Mouse (Mus musculus): ENCODE measurements around the gene Cd177. TPM values are rescaled to one million over a fixed set of nuclear protein-coding genes. Genes with fewer than 3 reads are reported as not detected.
"Not testable (repeated sequence)": the region's sequence is repeated elsewhere in the genome, so short reads cannot be mapped to it uniquely, and the experiment has no call there.

Cd177 gene
- 1.9 to 6.7 TPM (median 5.2 TPM) in 3 replicates for total RNA-seq (2017)

DNA sequence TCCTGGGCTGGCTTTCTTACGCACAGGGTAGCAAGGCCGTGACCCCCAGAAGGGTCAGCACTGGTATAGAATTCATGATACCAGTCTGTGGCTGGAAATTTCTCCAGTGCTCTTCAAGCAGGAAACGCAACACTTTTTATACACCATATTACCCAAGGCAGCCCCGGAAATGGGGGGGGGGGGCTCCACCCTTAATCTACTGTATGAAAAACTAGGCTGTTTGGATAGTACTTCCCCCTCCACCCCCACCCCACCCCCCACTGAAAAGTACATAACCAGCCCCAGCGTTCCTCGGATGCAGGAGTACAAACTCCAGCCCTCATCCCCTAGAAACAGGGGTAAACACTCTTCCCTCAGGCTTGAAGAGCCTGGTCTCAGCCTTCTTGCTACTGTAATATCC, at the start of gene Cd177:
Cd177 (minus strand) TSS at position 101 of the 400 bp plus-strand sequence.
- ATAC-seq (replicated peaks; ENCODE audit: insufficient number of reproducible peaks, low FRiP score, low TSS enrichment, poor library complexity, severe bottlenecking) = no peak

DNA sequence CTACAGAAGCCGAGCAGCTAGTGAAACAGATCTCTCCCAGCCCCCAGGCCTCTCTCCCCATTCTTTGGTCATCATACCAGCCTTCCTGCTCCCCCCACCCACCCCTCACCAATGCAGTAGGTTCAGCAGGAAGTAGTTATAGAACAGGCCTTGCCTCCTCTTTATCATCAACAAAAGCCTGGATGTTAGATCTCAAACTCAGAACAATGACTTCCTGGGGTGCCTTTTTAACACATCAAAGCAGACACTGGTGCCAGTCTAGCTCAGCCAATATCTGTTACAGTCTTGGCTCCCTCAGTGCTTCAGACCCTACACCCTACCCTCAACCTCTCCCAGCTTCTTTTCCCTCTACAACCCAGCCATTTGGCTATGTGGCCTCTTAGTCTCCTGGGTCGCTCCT, 48.9 kb upstream of the Cd177 start:
- no peak for ATAC-seq (replicated peaks; ENCODE audit: insufficient number of reproducible peaks, low FRiP score, low TSS enrichment, poor library complexity, severe bottlenecking)

DNA sequence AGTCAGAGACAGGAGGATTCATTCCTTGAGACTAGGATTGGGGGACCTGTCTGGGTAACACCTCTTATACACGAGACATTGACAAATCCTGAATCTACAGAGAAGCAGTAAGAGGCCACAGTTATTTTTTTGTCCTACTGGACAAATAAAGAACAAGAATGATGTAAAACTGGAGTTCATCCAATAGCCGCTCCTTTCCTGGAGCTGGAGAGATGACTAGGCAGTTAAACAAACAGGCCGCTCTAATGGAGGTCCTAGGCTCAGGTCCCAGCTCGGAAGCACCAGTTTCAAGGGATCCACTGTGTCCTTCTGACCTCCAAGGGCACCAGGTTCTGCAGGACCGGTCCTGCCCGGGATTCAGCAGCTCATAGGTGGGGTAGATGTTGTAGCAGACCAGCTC, 44.7 kb upstream of the Cd177 start:
- no peak for ATAC-seq (replicated peaks; ENCODE audit: insufficient number of reproducible peaks, low FRiP score, low TSS enrichment, poor library complexity, severe bottlenecking)

DNA sequence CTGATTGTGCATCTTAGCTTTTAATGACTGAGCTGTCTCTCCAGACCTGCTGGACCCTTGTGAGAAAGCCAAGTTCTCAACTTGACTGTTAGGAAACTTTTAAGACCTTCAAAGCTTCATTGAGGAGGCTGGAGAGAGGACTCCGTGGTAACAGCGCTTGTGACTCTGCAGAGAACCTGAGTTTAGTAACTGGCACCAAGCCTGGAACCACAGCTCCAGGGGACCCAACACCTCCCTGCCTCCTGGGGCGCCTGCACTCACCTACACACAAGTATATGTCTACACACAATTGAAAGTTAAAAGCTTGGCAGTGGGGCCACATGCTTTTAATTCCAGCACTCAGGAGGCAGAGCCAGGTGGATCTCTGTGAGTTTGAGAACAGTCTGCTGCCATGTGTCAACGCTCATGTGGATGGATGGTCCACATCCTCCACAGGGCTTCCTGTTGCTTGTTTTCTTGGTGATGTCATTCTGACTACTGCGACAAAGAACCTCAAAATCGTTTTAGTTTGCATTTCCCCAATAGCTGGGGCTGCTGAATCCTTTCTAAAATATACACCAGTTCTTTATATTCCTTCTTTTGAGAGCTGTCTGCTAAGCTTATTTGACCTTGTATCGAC, 42.1 kb upstream of the Cd177 start:
- no peak for ATAC-seq (replicated peaks; ENCODE audit: insufficient number of reproducible peaks, low FRiP score, low TSS enrichment, poor library complexity, severe bottlenecking)

DNA sequence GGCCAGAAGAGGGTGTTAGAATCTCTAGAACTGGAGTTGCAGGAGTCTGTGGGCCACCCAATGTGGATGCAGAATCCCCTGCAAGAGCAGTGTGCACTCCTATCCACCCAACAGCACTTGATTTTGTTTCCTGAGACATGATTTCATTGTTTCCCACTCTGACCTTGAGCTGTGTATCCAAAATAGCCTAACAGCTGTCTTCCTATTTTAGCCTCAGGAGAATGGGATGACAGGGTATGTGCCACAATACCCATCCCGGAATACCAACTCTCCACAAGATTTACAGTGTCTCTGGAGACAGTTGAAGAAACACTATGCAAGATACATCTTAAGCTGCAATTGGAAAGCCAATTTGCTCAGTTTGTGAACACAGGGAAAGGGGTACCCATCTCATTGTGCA, 37.8 kb upstream of the Cd177 start:
- ATAC-seq (replicated peaks; ENCODE audit: insufficient number of reproducible peaks, low FRiP score, low TSS enrichment, poor library complexity, severe bottlenecking) = no peak

DNA sequence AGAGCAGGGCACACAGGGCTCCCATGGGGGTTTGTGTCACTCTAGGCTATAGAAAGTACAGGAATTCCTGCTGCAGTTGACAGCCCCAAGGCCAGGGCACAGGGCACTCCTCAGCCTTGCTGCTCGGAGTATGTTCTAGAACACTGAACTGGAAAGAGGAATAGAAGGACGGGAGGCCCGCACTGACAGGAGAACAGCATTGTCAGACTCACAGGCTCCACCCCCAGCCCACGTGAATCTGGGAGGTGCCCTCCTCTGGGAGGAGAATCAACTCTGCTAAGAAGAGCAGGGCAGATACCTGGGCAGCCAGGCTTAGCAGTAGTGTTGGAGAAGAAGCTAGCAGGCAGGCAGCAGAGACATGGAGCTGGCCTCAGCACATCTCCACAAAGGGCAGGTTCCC, 16.8 kb upstream of the Cd177 start, which contains the start of gene Ceacam10:
Ceacam10 (plus strand) TSS at position 289 of the 400 bp plus-strand sequence.
- ATAC-seq (replicated peaks; ENCODE audit: insufficient number of reproducible peaks, low FRiP score, low TSS enrichment, poor library complexity, severe bottlenecking) = peak; percentile 45; the same call in 1 of the 2 replicates

DNA sequence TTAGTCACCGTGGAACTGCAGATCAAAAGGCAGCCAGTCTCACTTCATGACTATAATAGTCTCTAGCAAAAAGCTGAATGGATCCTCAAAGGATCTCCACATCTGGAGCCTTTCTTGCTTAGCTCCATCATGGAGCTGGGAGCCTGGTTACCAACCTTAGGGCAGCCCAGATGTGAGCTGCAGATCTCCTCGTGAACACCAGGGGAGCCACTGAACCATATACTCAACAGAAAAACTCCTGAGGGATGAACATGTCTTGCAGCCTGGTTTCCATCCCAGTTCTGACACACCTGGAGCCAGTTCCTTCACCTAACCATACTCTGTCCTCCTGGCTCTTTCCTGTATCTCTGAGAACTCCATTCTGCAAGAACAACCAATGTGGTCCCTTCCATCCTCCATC, 16.0 kb upstream of the Cd177 start:
- ATAC-seq (replicated peaks; ENCODE audit: insufficient number of reproducible peaks, low FRiP score, low TSS enrichment, poor library complexity, severe bottlenecking) = no peak

DNA sequence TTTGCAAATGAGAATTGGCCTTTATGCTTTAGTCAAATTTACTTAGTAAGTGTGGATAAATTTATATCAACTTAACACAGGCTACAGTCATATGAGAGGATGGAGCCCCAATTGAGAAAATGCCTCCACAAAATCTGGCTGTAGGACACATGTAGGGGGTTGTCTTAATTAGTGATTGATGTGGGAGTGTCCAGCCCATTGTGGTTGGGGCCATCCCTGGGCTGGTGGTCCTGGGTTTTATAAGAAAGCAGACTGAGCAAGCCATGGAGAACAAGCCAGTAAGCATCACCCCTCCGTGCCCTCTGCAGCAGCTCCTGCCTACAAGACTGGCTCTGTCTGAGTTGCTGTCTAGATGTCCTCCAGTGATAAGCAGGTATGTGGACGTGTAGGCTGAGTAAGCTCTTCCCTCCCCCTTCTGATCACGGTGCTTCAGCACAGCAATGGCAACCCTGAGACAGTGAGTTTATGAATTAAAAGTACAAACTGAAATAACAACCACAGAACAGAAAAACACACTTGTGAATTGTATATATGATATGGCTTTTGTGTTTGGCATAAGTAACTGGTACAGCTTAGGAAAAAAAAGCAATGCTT, 13.9 kb upstream of the Cd177 start:
- ATAC-seq (replicated peaks; ENCODE audit: insufficient number of reproducible peaks, low FRiP score, low TSS enrichment, poor library complexity, severe bottlenecking) = no peak

DNA sequence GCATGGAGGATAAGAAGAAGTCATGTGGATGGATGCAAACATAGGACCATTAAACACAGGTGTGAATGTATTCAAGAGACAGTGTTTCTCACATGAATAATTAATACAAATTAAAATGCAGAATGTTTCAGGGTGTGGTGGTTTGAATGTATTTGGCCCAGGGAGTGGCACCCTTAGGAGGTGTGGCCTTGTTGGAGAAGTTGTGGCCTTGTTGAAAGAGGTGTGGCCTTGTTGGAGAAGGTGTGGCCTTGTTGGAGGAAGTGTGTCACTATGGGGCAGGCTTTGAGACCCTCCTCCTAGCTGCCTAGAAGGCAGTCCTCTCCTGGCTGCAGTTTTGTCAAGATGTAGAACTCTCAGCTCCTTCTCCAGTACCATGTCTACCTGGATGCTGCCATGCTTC, 11.2 kb upstream of the Cd177 start:
- ATAC-seq (replicated peaks; ENCODE audit: insufficient number of reproducible peaks, low FRiP score, low TSS enrichment, poor library complexity, severe bottlenecking) = no peak

DNA sequence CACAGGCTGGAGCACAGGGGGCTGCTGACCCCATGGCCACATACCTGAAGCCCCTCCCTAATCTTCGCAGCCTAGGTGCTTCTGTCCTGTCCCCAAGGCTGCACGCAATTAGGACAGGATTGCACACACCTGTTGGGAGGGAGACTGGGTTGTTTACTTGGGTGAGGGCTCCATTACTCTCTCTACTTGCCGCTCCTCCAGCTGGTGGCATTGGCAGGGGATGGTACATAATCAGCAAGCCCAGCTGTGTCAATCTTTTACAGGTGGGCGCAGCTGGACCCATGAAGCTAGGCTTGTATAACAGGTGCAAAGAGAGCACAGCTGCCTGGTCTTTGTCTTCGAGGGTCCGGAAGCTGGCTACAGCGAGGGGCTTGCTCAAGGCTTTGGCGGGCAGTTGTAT, 2.5 kb upstream of the Cd177 start:
- no peak for ATAC-seq (replicated peaks; ENCODE audit: insufficient number of reproducible peaks, low FRiP score, low TSS enrichment, poor library complexity, severe bottlenecking)

DNA sequence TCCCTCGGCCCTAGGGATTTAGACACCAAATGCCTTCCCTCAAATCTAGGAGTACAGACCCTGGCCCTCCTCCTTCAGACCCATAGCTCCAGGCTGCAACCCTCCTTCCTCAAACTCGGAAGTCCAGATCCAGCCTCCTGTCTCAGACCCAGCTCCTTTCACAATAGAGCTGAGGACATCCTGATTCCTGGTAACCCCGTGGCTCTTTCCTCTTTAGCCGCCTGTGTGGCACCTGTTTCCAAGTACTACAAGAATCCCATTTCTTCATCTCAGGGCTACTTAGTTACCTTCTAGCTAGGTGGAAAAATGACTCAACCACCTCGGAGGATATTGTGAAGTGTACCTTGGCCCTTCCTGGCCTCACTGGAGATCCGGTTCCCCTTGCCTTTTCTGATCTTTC, 1.1 kb upstream of the Cd177 start:
- ATAC-seq (replicated peaks; ENCODE audit: insufficient number of reproducible peaks, low FRiP score, low TSS enrichment, poor library complexity, severe bottlenecking) = no peak

DNA sequence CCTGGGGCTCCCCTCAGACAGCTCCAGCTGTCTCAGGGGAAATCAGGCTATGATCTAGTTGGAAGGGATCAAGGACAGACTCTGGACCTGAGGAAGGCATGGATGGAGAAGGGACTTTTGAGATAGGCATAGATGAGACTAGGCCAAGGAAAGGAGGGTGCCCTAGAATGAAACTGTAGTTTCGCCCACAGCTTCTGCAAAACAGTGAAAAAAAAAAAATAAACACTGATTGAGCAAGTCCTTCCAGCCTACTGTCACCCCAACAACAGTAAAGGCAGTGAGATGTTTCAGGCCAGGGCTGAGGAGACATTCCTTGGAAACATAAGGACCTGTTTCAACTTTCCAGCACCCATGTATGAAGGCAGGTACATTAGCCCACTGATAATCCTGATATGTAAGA, 1.6 kb downstream of the Cd177 start:
- ATAC-seq (replicated peaks; ENCODE audit: insufficient number of reproducible peaks, low FRiP score, low TSS enrichment, poor library complexity, severe bottlenecking) = 0 out of 2 replicates have a peak, but pooled peaks have one; percentile 42

DNA sequence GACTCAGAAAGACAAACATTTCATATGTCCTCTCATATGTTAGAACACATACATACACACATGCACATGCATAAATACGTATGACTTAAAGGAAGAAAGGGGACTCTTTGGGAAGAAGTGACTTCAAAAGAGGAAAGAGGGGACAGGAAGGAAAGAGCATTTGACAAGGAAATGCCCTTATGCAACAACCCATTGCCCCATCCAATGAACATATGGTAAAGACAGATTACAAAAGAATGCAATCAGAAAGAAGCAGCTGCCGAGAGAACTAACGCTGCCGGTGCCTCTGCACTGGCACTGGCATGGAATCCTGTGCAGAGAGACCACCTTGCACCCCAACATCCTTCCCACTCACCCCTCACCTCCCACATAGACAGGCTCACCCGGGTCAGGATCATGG, 6.6 kb downstream of the Cd177 start:
- ATAC-seq (replicated peaks; ENCODE audit: insufficient number of reproducible peaks, low FRiP score, low TSS enrichment, poor library complexity, severe bottlenecking) = no peak

DNA sequence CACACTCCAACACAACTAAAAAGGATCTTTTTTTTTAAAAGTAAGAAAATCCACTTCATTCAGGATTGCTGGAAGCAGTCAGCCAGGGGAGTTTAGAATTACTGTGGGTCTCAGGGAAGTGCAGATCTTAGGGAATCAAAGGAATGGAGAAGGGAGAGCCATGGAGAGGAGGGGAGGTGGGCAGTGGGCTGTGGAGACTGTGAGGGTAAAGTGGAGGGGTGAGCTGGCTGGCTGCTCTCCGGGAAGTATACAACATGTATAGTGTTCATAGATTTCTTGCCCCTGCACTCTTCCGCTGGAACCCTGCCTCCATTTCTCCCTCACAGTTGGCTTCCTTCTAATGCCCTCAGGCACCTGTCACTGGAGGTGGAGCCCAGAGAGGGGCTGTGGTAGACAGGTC, 8.5 kb downstream of the Cd177 start:
- ATAC-seq (replicated peaks; ENCODE audit: insufficient number of reproducible peaks, low FRiP score, low TSS enrichment, poor library complexity, severe bottlenecking) = no peak

DNA sequence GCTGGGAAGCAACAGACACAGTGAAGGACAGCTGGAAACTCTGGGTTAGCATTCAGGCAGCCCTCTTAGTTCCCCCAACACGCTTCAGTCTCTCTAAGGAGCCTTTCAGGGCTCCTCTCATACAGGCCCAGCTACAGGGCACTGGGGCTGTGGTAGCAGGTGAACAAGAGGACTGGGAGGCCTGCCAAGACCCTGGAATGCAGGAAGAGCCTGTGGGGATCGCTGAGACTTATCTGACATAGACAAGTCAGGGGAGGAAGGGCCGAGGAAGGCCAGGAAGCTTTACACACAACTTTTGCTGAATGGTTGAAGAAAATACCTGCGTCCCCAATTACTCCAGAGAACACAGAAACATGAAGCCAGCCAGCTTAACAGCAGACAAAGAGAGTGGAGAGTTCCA, 9.4 kb downstream of the Cd177 start:
- ATAC-seq (replicated peaks; ENCODE audit: insufficient number of reproducible peaks, low FRiP score, low TSS enrichment, poor library complexity, severe bottlenecking) = no peak

DNA sequence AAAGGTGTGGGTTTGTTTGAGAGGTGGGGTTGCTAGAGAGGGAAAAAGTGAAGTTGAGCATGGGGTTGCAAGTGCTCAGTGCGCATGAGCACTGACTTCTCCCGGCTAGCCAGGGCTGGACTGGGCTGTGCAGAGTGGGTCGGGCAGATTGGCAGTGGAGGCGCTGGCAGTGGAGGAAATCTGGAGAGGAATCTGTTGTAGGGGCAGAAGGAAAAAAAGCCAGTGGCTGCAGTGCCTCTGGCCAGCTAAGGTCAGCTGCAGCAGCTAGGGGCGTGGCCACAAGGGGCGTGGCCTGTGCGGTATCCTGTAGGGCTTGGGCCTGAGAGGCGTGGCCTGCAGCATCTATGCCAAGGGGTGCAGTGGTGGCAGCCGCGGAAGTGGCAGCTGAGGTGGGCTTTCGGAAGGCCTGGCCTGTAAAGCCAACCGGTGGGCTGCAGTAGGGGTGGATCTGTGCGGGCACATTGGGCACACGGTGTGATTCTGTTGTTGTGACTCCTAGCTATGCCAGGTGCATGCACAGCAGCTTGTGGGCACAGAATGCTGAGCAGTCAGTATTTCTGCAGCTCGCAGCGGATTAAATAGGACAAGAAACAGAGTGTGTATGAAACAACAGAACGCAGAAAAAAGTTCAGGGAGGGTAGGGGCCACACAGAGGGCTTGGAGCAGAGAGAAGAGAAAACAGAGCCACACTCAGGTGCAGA, 24.0 kb downstream of the Cd177 start:
- ATAC-seq (replicated peaks; ENCODE audit: insufficient number of reproducible peaks, low FRiP score, low TSS enrichment, poor library complexity, severe bottlenecking) = peak; percentile 53

DNA sequence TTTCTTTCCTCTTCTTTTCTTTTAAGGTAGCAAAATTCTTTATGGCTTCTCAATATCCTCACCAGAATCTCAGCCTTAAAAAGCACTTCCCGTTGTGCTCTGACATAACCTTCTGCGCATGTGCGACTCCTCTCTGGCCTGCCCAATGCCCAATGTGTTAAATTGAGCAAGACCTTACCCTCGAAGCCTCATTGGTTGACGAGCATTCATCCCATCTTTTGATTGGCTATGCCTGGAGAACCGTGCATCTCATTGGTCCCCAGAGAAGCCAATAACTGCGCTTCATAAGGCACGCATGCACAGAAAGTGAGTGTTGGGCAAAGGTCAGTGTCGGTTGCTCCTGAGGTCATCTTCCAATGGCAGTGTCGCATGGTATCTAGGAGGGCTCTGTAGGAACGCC, 33.3 kb downstream of the Cd177 start, which contains the start of gene Gm4763:
Gm4763 (minus strand) TSS at position 101 of the 400 bp plus-strand sequence.
- ATAC-seq (replicated peaks; ENCODE audit: insufficient number of reproducible peaks, low FRiP score, low TSS enrichment, poor library complexity, severe bottlenecking) = not testable (repeated sequence)

DNA sequence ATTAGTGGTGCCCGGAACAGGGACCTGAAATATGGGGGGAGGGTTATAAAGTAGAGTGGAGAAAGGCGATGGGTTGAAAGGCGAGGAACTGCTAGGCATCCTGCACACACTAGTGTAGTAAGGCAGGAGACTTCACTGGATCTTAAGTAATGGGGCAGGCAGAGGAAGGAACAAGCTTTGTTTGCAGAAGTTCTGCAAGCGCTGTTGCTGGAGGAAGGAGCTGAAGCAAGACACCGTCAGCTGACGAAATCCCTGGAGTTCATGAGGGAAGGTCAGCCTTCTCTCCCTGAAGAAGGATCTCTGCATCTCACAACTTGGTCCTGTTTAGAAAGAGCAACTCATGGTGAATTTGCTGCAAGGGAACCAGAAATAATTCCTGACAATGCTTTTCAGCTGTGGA, 45.1 kb downstream of the Cd177 start:
- ATAC-seq (replicated peaks; ENCODE audit: insufficient number of reproducible peaks, low FRiP score, low TSS enrichment, poor library complexity, severe bottlenecking) = peak; percentile 66

DNA sequence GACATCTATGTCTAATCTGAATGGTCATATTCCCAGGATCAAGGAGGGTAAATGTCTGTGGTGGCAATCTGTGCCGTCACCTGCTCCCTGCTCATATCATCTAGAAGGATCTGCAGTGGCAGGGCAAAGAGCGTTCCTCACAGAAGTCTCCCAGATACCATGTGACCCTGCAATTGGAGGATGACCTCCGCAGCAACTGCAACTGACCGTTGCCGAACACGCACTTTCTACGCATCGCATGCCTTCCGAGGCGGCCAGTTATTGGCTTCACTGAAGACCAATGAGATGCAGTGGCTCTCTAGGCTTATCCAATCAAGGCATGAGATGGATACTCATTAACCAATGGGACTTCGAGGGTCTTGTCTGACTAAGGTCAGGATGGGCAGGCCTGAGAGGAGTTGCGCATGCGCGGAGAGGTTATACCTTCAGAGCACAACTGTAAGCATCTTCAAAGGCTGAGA, 51.2 kb downstream of the Cd177 start, which contains the start of gene BC049730:
BC049730 (plus strand) TSS at position 411 of the 461 bp plus-strand sequence.
- ATAC-seq (replicated peaks; ENCODE audit: insufficient number of reproducible peaks, low FRiP score, low TSS enrichment, poor library complexity, severe bottlenecking) = no peak

DNA sequence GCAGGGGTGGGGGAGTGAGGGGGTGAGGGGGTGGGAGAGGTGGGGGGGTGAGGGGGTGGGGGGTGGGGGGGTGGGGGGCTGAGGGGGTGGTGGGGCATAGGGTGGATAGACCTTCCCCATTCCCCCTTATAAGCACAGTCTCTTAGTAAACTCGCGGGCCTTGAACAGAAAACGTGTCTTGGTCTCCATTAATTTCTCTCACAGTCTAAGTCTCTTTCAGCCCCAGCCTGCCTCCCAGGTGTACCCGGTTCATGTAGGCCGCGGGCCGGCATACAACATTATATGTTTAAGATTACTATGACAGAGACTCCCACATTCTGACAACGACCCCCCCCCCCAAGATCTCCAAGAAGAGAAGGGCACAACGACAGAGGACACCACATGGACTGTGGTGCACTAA, 57.3 kb downstream of the Cd177 start:
- not testable (repeated sequence) for ATAC-seq (replicated peaks; ENCODE audit: insufficient number of reproducible peaks, low FRiP score, low TSS enrichment, poor library complexity, severe bottlenecking)
